Mouse (Mus musculus) liver, embryonic 14.5 days (tissue): ENCODE measurements around the gene Sulf2. TPM values are rescaled to one million over a fixed set of nuclear protein-coding genes. Genes with fewer than 3 reads are reported as not detected.

ENCODE experiments used
- ATAC-seq: fragments of 200-750 bp; cut with Nextera tagmentation; 2 replicates; pipeline ENCODE4 v1.8.0; 2017; ENCODE audit warnings: moderate number of reproducible peaks, mild to moderate bottlenecking, moderate library complexity; ENCODE audit not compliant: insufficient read depth
- DNase-seq, 3 experiments: peaks; one replicate each; pipeline ENCODE4 v3.0.0-alpha.2; 2012 to 2013; ENCODE audit warnings: low read depth in 3 of 3, low spot score in 3 of 3
- H3K27ac ChIP-seq: fragments of 300-500 bp; sonication (generic); 2 replicates; pipeline ENCODE4 v1.5.1; 2014; ENCODE audit warnings: moderate library complexity, mild to moderate bottlenecking, control low read depth, inconsistent platforms
- H3K27me3 ChIP-seq: fragments of 300-500 bp; sonication (generic); 2 replicates; pipeline ENCODE4 v1.6.1; 2014; ENCODE audit warnings: mild to moderate bottlenecking, low read length, moderate library complexity; ENCODE audit not compliant: control insufficient read depth, insufficient read depth
- H3K36me3 ChIP-seq: fragments of 300-500 bp; sonication (generic); replicated peaks from 2 replicates; pipeline ENCODE4 v1.6.1; 2014; ENCODE audit warnings: low read depth; ENCODE audit not compliant: control insufficient read depth, insufficient read depth
- H3K4me1 ChIP-seq, 2 experiments: fragments of 200-500 bp in 1 of 2; fragments of 300-500 bp in 1 of 2; sonication (generic) in 1 of 2; replicated peaks; 2 replicates each; pipeline ENCODE4 v1.6.1; 2012 to 2014; ENCODE audit warnings: antibody characterized with exemption in 1 of 2, inconsistent platforms in 1 of 2, low read length in 1 of 2; ENCODE audit not compliant: control insufficient read depth in 2 of 2, insufficient read depth in 2 of 2
- H3K4me2 ChIP-seq: fragments of 300-500 bp; sonication (generic); 2 replicates; pipeline ENCODE4 v1.6.1; 2014; ENCODE audit warnings: low read depth, mild to moderate bottlenecking, control low read depth, moderate library complexity
- H3K4me3 ChIP-seq, 2 experiments: fragments of 200-500 bp in 1 of 2; fragments of 300-500 bp in 1 of 2; sonication (generic) in 1 of 2; 2 replicates each; pipeline ENCODE4 v1.5.1; 2012 to 2014; ENCODE audit warnings: low read depth in 2 of 2, low read length in 2 of 2, mild to moderate bottlenecking in 2 of 2, control low read depth in 1 of 2, inconsistent platforms in 1 of 2, moderate library complexity in 1 of 2; ENCODE audit not compliant: insufficient read depth in 1 of 2
- H3K9ac ChIP-seq: fragments of 300-500 bp; sonication (generic); replicated peaks from 2 replicates; pipeline ENCODE4 v1.6.1; 2014; ENCODE audit warnings: mild to moderate bottlenecking, control low read depth, moderate library complexity
- H3K9me3 ChIP-seq: fragments of 300-500 bp; sonication (generic); 2 replicates; pipeline ENCODE4 v1.6.1; 2016; ENCODE audit warnings: low read length, mixed read lengths; ENCODE audit not compliant: control insufficient read depth
- CTCF ChIP-seq: IDR thresholded peaks from 2 replicates; pipeline ENCODE4 v1.5.1; 2016; ENCODE audit warnings: antibody characterized with exemption, low read depth, control low read depth
- EP300 ChIP-seq: IDR thresholded peaks from 2 replicates; pipeline ENCODE4 v1.6.1; 2016; ENCODE audit warnings: antibody characterized with exemption, low read depth
- WGBS: fragments of 180-500 bp; shearing (Covaris S2); extraction: QIAGEN DNeasy Blood & Tissue Kit; methylation state at CpG from one replicate; pipeline ENCODE4 v1.1.7; 2014; ENCODE audit not compliant: insufficient replicate concordance; 5-methylcytosine and 5-hydroxymethylcytosine counted together
- polyA plus RNA-seq, 2 experiments: library from polyadenylated mRNA; depleted of rRNA in 1 of 2; stranded (reverse) in 1 of 2; unstranded in 1 of 2; fragments of >200 nt; fragmentation: Nextera tagmentation in 1 of 2; extraction: Ambion mirVana in 1 of 2; gene quantifications; 2 replicates each; pipeline versions ENCODE4 v1.2.1 to v1.2.3; 2012 to 2014

The Sulf2 gene
- polyA plus RNA-seq, 2 experiments: 0.81 to 0.99 TPM

GRCm38 (mm10) chr2:166115571-166116277, 39.7 kb downstream of the Sulf2 start:
- Histone ChIP-seq H3K4me1 (no peaks in the 10 kb centered on the region), H3K27ac (no peak overlapping the region), H3K9me3 (no peaks in the 10 kb centered on the region), H3K9ac (no peak overlapping the region), H3K36me3 (no peaks in the 10 kb centered on the region), H3K4me2 (no peak overlapping the region), H3K4me3 (no peak overlapping the region), H3K27me3 (no peaks in the 10 kb centered on the region)
- TF ChIP-seq CTCF (no peak), EP300 (no peak)
- ATAC-seq (no peak), DNase-seq (no peak)
- WGBS: 69% methylated on average over 15 of the region's 15 CpGs

GRCm38 (mm10) chr2:166112986-166113385, 42.5 kb downstream of the Sulf2 start:
- ATAC-seq (no peak), DNase-seq (no peak)
- TF ChIP-seq EP300 (no peak), CTCF (no peak)
- H3K9me3 ChIP-seq: no peaks in the 10 kb centered on the region
- H3K4me2 ChIP-seq: no peak overlapping the region
- no peak overlapping the region for H3K4me3 ChIP-seq
- WGBS: 76% methylated on average over 11 of the region's 11 CpGs
- H3K27me3 ChIP-seq: no peaks in the 10 kb centered on the region
- no peak overlapping the region for H3K27ac ChIP-seq
- no peaks in the 10 kb centered on the region for H3K36me3 ChIP-seq
- H3K9ac ChIP-seq: no peak overlapping the region
- no peaks in the 10 kb centered on the region for H3K4me1 ChIP-seq

GRCm38 (mm10) chr2:166111831-166112250, 43.6 kb downstream of the Sulf2 start:
- DNase-seq (no peak), ATAC-seq (no peak)
- Histone ChIP-seq H3K9ac (no peak overlapping the region), H3K4me2 (no peak overlapping the region), H3K27me3 (no peaks in the 10 kb centered on the region), H3K4me1 (no peaks in the 10 kb centered on the region), H3K27ac (no peak overlapping the region), H3K9me3 (no peaks in the 10 kb centered on the region), H3K4me3 (no peak overlapping the region), H3K36me3 (no peaks in the 10 kb centered on the region)
- WGBS: 52% methylated on average over 10 of the region's 10 CpGs
- no peak for TF ChIP-seq CTCF
- no peak for TF ChIP-seq EP300

- H3K36me3 ChIP-seq: no peaks in the 10 kb centered on the region
- no peak overlapping the region for H3K4me2 ChIP-seq
- H3K27me3 ChIP-seq: no peaks in the 10 kb centered on the region
- H3K4me3 ChIP-seq: no peak overlapping the region
- DNase-seq: no peak
- no peak overlapping the region for H3K27ac ChIP-seq
- no peaks in the 10 kb centered on the region for H3K9me3 ChIP-seq
- TF ChIP-seq CTCF: no peak
- no peak for TF ChIP-seq EP300
- 57% methylated on average over 2 of the region's 2 CpGs for WGBS
- no peak for ATAC-seq
- no peaks in the 10 kb centered on the region for H3K4me1 ChIP-seq
- no peak overlapping the region for H3K9ac ChIP-seq
These were observed 44.2 kb downstream of the Sulf2 start for GRCm38 (mm10) chr2:166111238-166111637.

- 63% methylated on average over 8 of the region's 8 CpGs for WGBS
- H3K4me3 ChIP-seq: no peak overlapping the region
These were observed 44.7 kb downstream of the Sulf2 start for GRCm38 (mm10) chr2:166110764-166111163.

More at GRCm38 (mm10) chr2:166110764-166111163, 44.7 kb downstream of the Sulf2 start:
- Histone ChIP-seq H3K9ac (no peak overlapping the region), H3K4me1 (no peaks in the 10 kb centered on the region), H3K4me2 (no peak overlapping the region), H3K27me3 (no peaks in the 10 kb centered on the region), H3K9me3 (no peaks in the 10 kb centered on the region), H3K27ac (no peak overlapping the region), H3K36me3 (no peaks in the 10 kb centered on the region)
- ATAC-seq (no peak), DNase-seq (no peak)
- TF ChIP-seq EP300 (no peak), CTCF (no peak)
